Mouse (Mus musculus): ENCODE data around the gene 1110017D15Rik.

GRCm38 (mm10) chr4:41507998-41508397 lies 9.1 kb downstream of the 1110017D15Rik start:
- TF ChIP-seq MAFK (IDR thresholded peaks at IDR 0.05; ENCODE audit: insufficient read depth, low read depth, low read length) = no peak
- no peak for TF ChIP-seq CHD2 (IDR thresholded peaks at IDR 0.05; ENCODE audit: low read depth, low read length)
- TF ChIP-seq ZNF384 (IDR thresholded peaks at IDR 0.05; ENCODE audit: low read depth, low read length) = no peak
